Mouse (Mus musculus) myocyte (in vitro differentiated cells): ENCODE results near the gene Trem1. TPM values are rescaled to one million over a fixed set of nuclear protein-coding genes. Genes with fewer than 3 reads are reported as not detected.
A peak's percentile ranks its signal among the peaks of the same experiment; 100 is the strongest.

Source experiments
- H3K27me3 ChIP-seq: one replicate; pipeline ENCODE4 v1.6.1; 2011; ENCODE audit not compliant: control insufficient read depth, insufficient read depth, insufficient read length
- H3K36me3 ChIP-seq: one replicate; pipeline ENCODE4 v1.6.1; 2011; ENCODE audit not compliant: control insufficient read depth, insufficient read depth
- H3K4me2 ChIP-seq: one replicate; pipeline ENCODE4 v1.6.1; 2011; ENCODE audit warnings: low read depth, control low read depth
- H3K4me3 ChIP-seq: one replicate; pipeline ENCODE4 v1.5.1; 2011; ENCODE audit warnings: mild to moderate bottlenecking, control low read depth, moderate library complexity
- H3K79me2 ChIP-seq: one replicate; pipeline ENCODE4 v1.6.1; 2011; ENCODE audit not compliant: control insufficient read depth, insufficient read depth
- H3ac ChIP-seq: one replicate; pipeline ENCODE4 v1.6.1; 2011; ENCODE audit not compliant: control insufficient read depth, insufficient read length
- CEBPB ChIP-seq: IDR thresholded peaks from 2 replicates; pipeline ENCODE4 v1.6.1; 2011; ENCODE audit warnings: mild to moderate bottlenecking, moderate library complexity; ENCODE audit not compliant: poor library complexity, insufficient read depth, severe bottlenecking
- E2F4 ChIP-seq: IDR thresholded peaks from one replicate; pipeline ENCODE4 v1.6.1; 2011; ENCODE audit warnings: mild to moderate bottlenecking, control low read depth, moderate library complexity; ENCODE audit not compliant: insufficient read depth
- MAX ChIP-seq: IDR thresholded peaks from one replicate; pipeline ENCODE4 v1.6.1; 2011; ENCODE audit warnings: low read depth, mild to moderate bottlenecking, control low read depth
- MYOD1 ChIP-seq, 3 experiments: IDR thresholded peaks; one replicate each; pipeline ENCODE4 v1.6.1; 2011; ENCODE audit warnings: control low read depth in 2 of 3, low read depth in 2 of 3, mild to moderate bottlenecking in 2 of 3, moderate library complexity in 1 of 3; ENCODE audit not compliant: insufficient read length in 2 of 3, control insufficient read depth in 1 of 3
- MYOG ChIP-seq, 3 experiments: IDR thresholded peaks; one replicate each; pipeline ENCODE4 v1.6.1; 2011; ENCODE audit warnings: control low read depth in 2 of 3, low read depth in 2 of 3, mild to moderate bottlenecking in 2 of 3; ENCODE audit not compliant: insufficient read length in 2 of 3, control insufficient read depth in 1 of 3, insufficient read depth in 1 of 3
- POLR2A ChIP-seq: IDR thresholded peaks from one replicate; pipeline ENCODE4 v1.6.1; 2011; ENCODE audit warnings: low read depth, mild to moderate bottlenecking, control low read depth, moderate library complexity; ENCODE audit not compliant: insufficient read length
- POLR2AphosphoS2 ChIP-seq: IDR thresholded peaks from one replicate; pipeline ENCODE4 v1.6.1; 2011; ENCODE audit warnings: low read depth, control low read depth; ENCODE audit not compliant: insufficient read length
- REST ChIP-seq: IDR thresholded peaks from one replicate; pipeline ENCODE4 v1.6.1; 2011; ENCODE audit warnings: mild to moderate bottlenecking, control low read depth, moderate library complexity; ENCODE audit not compliant: insufficient read depth, insufficient read length
- SRF ChIP-seq: IDR thresholded peaks from one replicate; pipeline ENCODE4 v1.6.1; 2011; ENCODE audit warnings: low read depth; ENCODE audit not compliant: control insufficient read depth, insufficient read length
- TCF12 ChIP-seq: IDR thresholded peaks from one replicate; pipeline ENCODE4 v1.6.1; 2011; ENCODE audit warnings: mild to moderate bottlenecking, control low read depth; ENCODE audit not compliant: poor library complexity, insufficient read depth, severe bottlenecking
- TCF3 ChIP-seq: IDR thresholded peaks from one replicate; pipeline ENCODE4 v1.6.1; 2011; ENCODE audit warnings: low read depth, control low read depth; ENCODE audit not compliant: insufficient read length
- USF1 ChIP-seq: IDR thresholded peaks from one replicate; pipeline ENCODE4 v1.6.1; 2011; ENCODE audit warnings: low read depth, mild to moderate bottlenecking, control low read depth, moderate library complexity
- polyA plus RNA-seq: library from polyadenylated mRNA; unstranded; fragments of >200 nt; fragmentation: generic; extraction: Trizol; gene quantifications from one replicate; pipeline ENCODE4 v1.2.1, GENCODE M21; 2012; ENCODE audit warnings: missing spikeins

The Trem1 gene
- polyA plus RNA-seq, 1 experiment = not detected

- Histone ChIP-seq H3ac (no peak overlapping the region), H3K79me2 (no peaks in the 10 kb centered on the region), H3K36me3 (no peaks in the 10 kb centered on the region), H3K27me3 (no peaks in the 10 kb centered on the region), H3K4me2 (no peak overlapping the region), H3K4me3 (no peak overlapping the region)
- TF ChIP-seq POLR2A (no peak), MYOG (IDR thresholded peaks at IDR 0.05; ENCODE audit: control insufficient read depth in 1 of 3, insufficient read depth in 1 of 3, insufficient read length in 2 of 3, low read depth in 2 of 3) (no peak), SRF (no peak), TCF12 (no peak), TCF3 (no peak), REST (no peak), CEBPB (no peak), MAX (no peak), MYOD1 (IDR thresholded peaks at IDR 0.05; ENCODE audit: control insufficient read depth in 1 of 3, insufficient read length in 2 of 3, low read depth in 2 of 3) (no peak), E2F4 (no peak), POLR2AphosphoS2 (no peak), USF1 (no peak)
Measured at GRCm38 (mm10) chr17:48272158-48272557, 39.6 kb downstream of the Trem1 start.

- Histone ChIP-seq H3K36me3 (no peaks in the 10 kb centered on the region), H3K79me2 (no peaks in the 10 kb centered on the region), H3ac (no peak overlapping the region), H3K4me2 (no peak overlapping the region), H3K4me3 (no peak overlapping the region), H3K27me3 (no peaks in the 10 kb centered on the region)
- no peak for TF ChIP-seq CEBPB
- no peak for TF ChIP-seq TCF12
- TF ChIP-seq MAX = no peak
Measured at GRCm38 (mm10) chr17:48272598-48272997, 40.0 kb downstream of the Trem1 start.

- Histone ChIP-seq H3K4me3 (no peak overlapping the region), H3K79me2 (no peaks in the 10 kb centered on the region), H3K27me3 (no peaks in the 10 kb centered on the region), H3K4me2 (no peak overlapping the region), H3K36me3 (no peaks in the 10 kb centered on the region), H3ac (no peak overlapping the region)
- no peak for TF ChIP-seq USF1
- TF ChIP-seq CEBPB = no peak
- TF ChIP-seq TCF3 = no peak
- no peak for TF ChIP-seq MYOG (IDR thresholded peaks at IDR 0.05; ENCODE audit: control insufficient read depth in 1 of 3, insufficient read depth in 1 of 3, insufficient read length in 2 of 3, low read depth in 2 of 3)
- no peak for TF ChIP-seq POLR2A
- TF ChIP-seq POLR2AphosphoS2 = no peak
- no peak for TF ChIP-seq REST
- no peak for TF ChIP-seq SRF
- TF ChIP-seq E2F4 = no peak
- no peak for TF ChIP-seq MYOD1 (IDR thresholded peaks at IDR 0.05; ENCODE audit: control insufficient read depth in 1 of 3, insufficient read length in 2 of 3, low read depth in 2 of 3)
- TF ChIP-seq TCF12 = no peak
- TF ChIP-seq MAX = no peak
Measured at GRCm38 (mm10) chr17:48274098-48274497, 41.5 kb downstream of the Trem1 start.

DNA sequence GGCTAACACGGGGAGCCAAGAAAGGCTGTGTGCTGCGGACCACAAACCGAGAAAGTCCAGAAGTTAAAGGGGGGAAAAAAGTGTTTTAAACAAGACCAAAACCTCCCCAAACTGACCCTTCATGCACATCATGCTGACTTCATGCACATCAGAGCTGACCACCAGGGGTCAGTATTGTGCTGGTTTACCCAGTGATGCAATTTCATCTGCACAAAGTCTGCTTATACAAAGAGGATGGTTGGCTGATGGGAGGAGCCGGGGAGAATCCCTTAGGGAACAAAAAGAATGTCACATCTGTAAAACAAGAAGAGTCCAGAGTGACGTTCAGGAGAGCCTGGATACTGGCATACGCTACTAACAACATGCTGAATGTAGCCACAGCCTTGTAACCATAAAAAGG lies 42.3 kb downstream of the Trem1 start:
- no peak overlapping the region for H3K4me3 ChIP-seq
- no peak overlapping the region for H3ac ChIP-seq
- H3K4me2 ChIP-seq = no peak overlapping the region
- H3K79me2 ChIP-seq = no peaks in the 10 kb centered on the region
- no peaks in the 10 kb centered on the region for H3K36me3 ChIP-seq
- TF ChIP-seq CEBPB (peak; percentile 66), E2F4 (no peak), TCF12 (no peak)
- H3K27me3 ChIP-seq = no peaks in the 10 kb centered on the region

GRCm38 (mm10) chr17:48275736-48276135 lies 43.2 kb downstream of the Trem1 start:
- Histone ChIP-seq H3K27me3 (no peaks in the 10 kb centered on the region), H3K4me2 (no peak overlapping the region), H3K4me3 (no peak overlapping the region), H3K36me3 (no peaks in the 10 kb centered on the region), H3K79me2 (no peaks in the 10 kb centered on the region), H3ac (no peak overlapping the region)
- TF ChIP-seq MYOD1 (IDR thresholded peaks at IDR 0.05; ENCODE audit: control insufficient read depth in 1 of 3, insufficient read length in 2 of 3, low read depth in 2 of 3) (no peak), CEBPB (no peak), POLR2AphosphoS2 (no peak), POLR2A (no peak), SRF (no peak), E2F4 (no peak), TCF3 (no peak), USF1 (no peak), REST (no peak), MAX (no peak), MYOG (IDR thresholded peaks at IDR 0.05; ENCODE audit: control insufficient read depth in 1 of 3, insufficient read depth in 1 of 3, insufficient read length in 2 of 3, low read depth in 2 of 3) (no peak), TCF12 (no peak)
